Mouse (Mus musculus): ENCODE results near the gene Mtrex. TPM values are rescaled to one million over a fixed set of nuclear protein-coding genes. Genes with fewer than 3 reads are reported as not detected.

The Mtrex gene
- polyA plus RNA-seq, 1 experiment from 2014 or later, result 83.0 TPM

GRCm38 (mm10) chr13:112870039-112870690 is 57.0 kb downstream of the Mtrex start:
- no peak overlapping the region for H3K9ac ChIP-seq
- no peak for ATAC-seq (ENCODE audit: insufficient read depth)
- H3K36me3 ChIP-seq (ENCODE audit: insufficient read depth), result peaks cover 94% of the 10 kb centered on the region
- H3K9me3 ChIP-seq (ENCODE audit: low read depth, low read length), result no peaks in the 10 kb centered on the region
- H3K4me1 ChIP-seq (ENCODE audit: insufficient read depth), result no peaks in the 10 kb centered on the region
- H3K27ac ChIP-seq (ENCODE audit: low read depth), result no peak overlapping the region
- H3K27me3 ChIP-seq (ENCODE audit: insufficient read depth, low read length), result no peaks in the 10 kb centered on the region
- DNase-seq, result no peak
- H3K4me3 ChIP-seq (ENCODE audit: low read depth, low read length), result no peak overlapping the region
- 69% methylated on average over 11 of the region's 11 CpGs for WGBS
- no peak for TF ChIP-seq CTCF (IDR thresholded peaks at IDR 0.05; ENCODE audit: low read depth)
- H3K4me2 ChIP-seq, result no peak overlapping the region

GRCm38 (mm10) chr13:112867381-112867780 is 59.8 kb downstream of the Mtrex start:
- no peak overlapping the region for H3K27ac ChIP-seq (ENCODE audit: low read depth)
- no peak for DNase-seq
- H3K4me3 ChIP-seq (ENCODE audit: low read depth, low read length), result no peak overlapping the region
- H3K4me2 ChIP-seq, result no peak overlapping the region
- no peaks in the 10 kb centered on the region for H3K9me3 ChIP-seq (ENCODE audit: low read depth, low read length)
- H3K4me1 ChIP-seq (ENCODE audit: insufficient read depth), result no peaks in the 10 kb centered on the region
- no peak for ATAC-seq (ENCODE audit: insufficient read depth)
- H3K9ac ChIP-seq, result no peak overlapping the region
- H3K36me3 ChIP-seq (ENCODE audit: insufficient read depth), result peaks cover 84% of the 10 kb centered on the region
- TF ChIP-seq CTCF (IDR thresholded peaks at IDR 0.05; ENCODE audit: low read depth), result no peak
- 87% methylated on average over 8 of the region's 8 CpGs for WGBS
- no peaks in the 10 kb centered on the region for H3K27me3 ChIP-seq (ENCODE audit: insufficient read depth, low read length)

GRCm38 (mm10) chr13:112866782-112867181 is 60.4 kb downstream of the Mtrex start:
- TF ChIP-seq CTCF (IDR thresholded peaks at IDR 0.05; ENCODE audit: low read depth), result no peak
- DNase-seq, result no peak
- Histone ChIP-seq H3K4me1 (ENCODE audit: insufficient read depth) (0 out of 2 replicates have a peak, but pooled peaks cover 2% of the 10 kb centered on the region), H3K36me3 (ENCODE audit: insufficient read depth) (peaks cover 78% of the 10 kb centered on the region), H3K4me3 (ENCODE audit: low read depth, low read length) (no peak overlapping the region), H3K4me2 (no peak overlapping the region), H3K9ac (no peak overlapping the region), H3K27me3 (ENCODE audit: insufficient read depth, low read length) (no peaks in the 10 kb centered on the region), H3K27ac (ENCODE audit: low read depth) (no peak overlapping the region), H3K9me3 (ENCODE audit: low read depth, low read length) (no peaks in the 10 kb centered on the region)
- no peak for ATAC-seq (ENCODE audit: insufficient read depth)
- WGBS, result 84% methylated on average over 7 of the region's 7 CpGs

- Histone ChIP-seq H3K4me1 (ENCODE audit: insufficient read depth) (0 out of 2 replicates have a peak, but pooled peaks cover 2% of the 10 kb centered on the region), H3K9ac (no peak overlapping the region), H3K9me3 (ENCODE audit: low read depth, low read length) (no peaks in the 10 kb centered on the region; the same call in 1 of the 2 replicates), H3K4me2 (no peak overlapping the region), H3K36me3 (ENCODE audit: insufficient read depth) (peaks cover 65% of the 10 kb centered on the region), H3K27ac (ENCODE audit: low read depth) (no peak overlapping the region), H3K4me3 (ENCODE audit: low read depth, low read length) (no peak overlapping the region), H3K27me3 (ENCODE audit: insufficient read depth, low read length) (no peaks in the 10 kb centered on the region)
- WGBS, result 90% methylated on average over 1 of the region's 1 CpGs
- TF ChIP-seq CTCF (IDR thresholded peaks at IDR 0.05; ENCODE audit: low read depth), result no peak
- ATAC-seq (ENCODE audit: insufficient read depth), result no peak
- no peak for DNase-seq
Measured at GRCm38 (mm10) chr13:112862978-112863677, 64.1 kb downstream of the Mtrex start.

GRCm38 (mm10) chr13:112862342-112862741 is 64.9 kb downstream of the Mtrex start:
- no peak for ATAC-seq (ENCODE audit: insufficient read depth)
- no peaks in the 10 kb centered on the region for H3K27me3 ChIP-seq (ENCODE audit: insufficient read depth, low read length)
- peaks cover 57% of the 10 kb centered on the region for H3K36me3 ChIP-seq (ENCODE audit: insufficient read depth)
- H3K4me1 ChIP-seq (ENCODE audit: insufficient read depth), result 0 out of 2 replicates have a peak, but pooled peaks cover 2% of the 10 kb centered on the region
- no peak overlapping the region for H3K4me3 ChIP-seq (ENCODE audit: low read depth, low read length)
- no peak overlapping the region for H3K4me2 ChIP-seq
- 81% methylated on average over 3 of the region's 3 CpGs for WGBS
- H3K27ac ChIP-seq (ENCODE audit: low read depth), result no peak overlapping the region
- no peak for TF ChIP-seq CTCF (IDR thresholded peaks at IDR 0.05; ENCODE audit: low read depth)
- no peaks in the 10 kb centered on the region; the same call in 1 of the 2 replicates for H3K9me3 ChIP-seq (ENCODE audit: low read depth, low read length)
- DNase-seq, result no peak
- no peak overlapping the region for H3K9ac ChIP-seq

- no peaks in the 10 kb centered on the region for H3K27me3 ChIP-seq (ENCODE audit: insufficient read depth, low read length)
- no peak for TF ChIP-seq CTCF (IDR thresholded peaks at IDR 0.05; ENCODE audit: low read depth)
- H3K9ac ChIP-seq, result no peak overlapping the region
- H3K4me1 ChIP-seq (ENCODE audit: insufficient read depth), result 0 out of 2 replicates have a peak, but pooled peaks cover 2% of the 10 kb centered on the region
- ATAC-seq (ENCODE audit: insufficient read depth), result peak; percentile 79
- no peak overlapping the region for H3K4me2 ChIP-seq
- no peaks in the 10 kb centered on the region; the same call in 1 of the 2 replicates for H3K9me3 ChIP-seq (ENCODE audit: low read depth, low read length)
- no peak overlapping the region for H3K4me3 ChIP-seq (ENCODE audit: low read depth, low read length)
- peak; percentile 78 for DNase-seq
- no peak overlapping the region for H3K27ac ChIP-seq (ENCODE audit: low read depth)
- peaks cover 58% of the 10 kb centered on the region for H3K36me3 ChIP-seq (ENCODE audit: insufficient read depth)
- 26% methylated on average over 5 of the region's 5 CpGs for WGBS
Measured at GRCm38 (mm10) chr13:112861825-112862306, 65.3 kb downstream of the Mtrex start.

GRCm38 (mm10) chr13:112860911-112861310 is 66.3 kb downstream of the Mtrex start:
- Histone ChIP-seq H3K9ac (no peak overlapping the region), H3K9me3 (ENCODE audit: low read depth, low read length) (no peaks in the 10 kb centered on the region; the same call in 1 of the 2 replicates), H3K4me3 (ENCODE audit: low read depth, low read length) (no peak overlapping the region), H3K27me3 (ENCODE audit: insufficient read depth, low read length) (no peaks in the 10 kb centered on the region), H3K27ac (ENCODE audit: low read depth) (no peak overlapping the region), H3K36me3 (ENCODE audit: insufficient read depth) (peaks cover 54% of the 10 kb centered on the region), H3K4me2 (no peak overlapping the region), H3K4me1 (ENCODE audit: insufficient read depth) (0 out of 2 replicates have a peak, but pooled peaks cover 2% of the 10 kb centered on the region)
- ATAC-seq (ENCODE audit: insufficient read depth) (no peak), DNase-seq (no peak)
- no peak for TF ChIP-seq CTCF (IDR thresholded peaks at IDR 0.05; ENCODE audit: low read depth)
- 88% methylated on average over 9 of the region's 9 CpGs for WGBS
